Mouse (Mus musculus) heart, embryonic 11.5 days (tissue): ENCODE measurements around the gene Ttyh3. TPM values are rescaled to one million over a fixed set of nuclear protein-coding genes. Genes with fewer than 3 reads are reported as not detected.

ENCODE experiments used
- ATAC-seq: fragments of 200-750 bp; cut with Nextera tagmentation; replicated peaks from 2 replicates; pipeline ENCODE4 v1.8.0; 2017; ENCODE audit warnings: moderate library complexity; ENCODE audit not compliant: insufficient number of reproducible peaks, low FRiP score, low TSS enrichment
- H3K27ac ChIP-seq: fragments of 300-500 bp; sonication (generic); 2 replicates; pipeline ENCODE4 v1.5.1; 2014; ENCODE audit warnings: mild to moderate bottlenecking, low read depth, low read length
- H3K27me3 ChIP-seq: fragments of 300-500 bp; sonication (generic); 2 replicates; pipeline ENCODE4 v1.6.1; 2014; ENCODE audit warnings: mild to moderate bottlenecking, low read length, mixed read lengths; ENCODE audit not compliant: control insufficient read depth, insufficient read depth
- H3K36me3 ChIP-seq: fragments of 300-500 bp; sonication (generic); 2 replicates; pipeline ENCODE4 v1.6.1; 2014; ENCODE audit warnings: mild to moderate bottlenecking, low read length, moderate library complexity, mixed read lengths; ENCODE audit not compliant: control insufficient read depth, insufficient read depth
- H3K4me1 ChIP-seq: fragments of 300-500 bp; sonication (generic); 2 replicates; pipeline ENCODE4 v1.6.1; 2014; ENCODE audit warnings: low read length; ENCODE audit not compliant: control insufficient read depth, insufficient read depth
- H3K4me2 ChIP-seq: fragments of 300-500 bp; sonication (generic); 2 replicates; pipeline ENCODE4 v1.6.1; 2014; ENCODE audit warnings: mild to moderate bottlenecking, moderate library complexity
- H3K4me3 ChIP-seq: fragments of 300-500 bp; sonication (generic); 2 replicates; pipeline ENCODE4 v1.5.1; 2014; ENCODE audit warnings: low read depth, low read length
- H3K9ac ChIP-seq: fragments of 300-500 bp; sonication (generic); 2 replicates; pipeline ENCODE4 v1.6.1; 2014; ENCODE audit warnings: mild to moderate bottlenecking, low read depth, low read length, moderate library complexity
- H3K9me3 ChIP-seq: fragments of 300-500 bp; sonication (generic); replicated peaks from 2 replicates; pipeline ENCODE4 v1.6.1; 2016; ENCODE audit warnings: low read length; ENCODE audit not compliant: control insufficient read depth
- WGBS: fragments of 180-500 bp; shearing (Covaris S2); extraction: QIAGEN DNeasy Blood & Tissue Kit; methylation state at CpG from one replicate; pipeline ENCODE4 v1.1.7; 2014; ENCODE audit not compliant: insufficient replicate concordance; 5-methylcytosine and 5-hydroxymethylcytosine counted together
- polyA plus RNA-seq: library from polyadenylated mRNA; unstranded; fragments of >200 nt; fragmentation: Nextera tagmentation; extraction: Ambion mirVana; gene quantifications from 2 replicates; pipeline ENCODE4 v1.2.1, GENCODE M21; 2014

Ttyh3 gene
- polyA plus RNA-seq, 1 experiment from 2014 or later = 26.7 TPM

DNA sequence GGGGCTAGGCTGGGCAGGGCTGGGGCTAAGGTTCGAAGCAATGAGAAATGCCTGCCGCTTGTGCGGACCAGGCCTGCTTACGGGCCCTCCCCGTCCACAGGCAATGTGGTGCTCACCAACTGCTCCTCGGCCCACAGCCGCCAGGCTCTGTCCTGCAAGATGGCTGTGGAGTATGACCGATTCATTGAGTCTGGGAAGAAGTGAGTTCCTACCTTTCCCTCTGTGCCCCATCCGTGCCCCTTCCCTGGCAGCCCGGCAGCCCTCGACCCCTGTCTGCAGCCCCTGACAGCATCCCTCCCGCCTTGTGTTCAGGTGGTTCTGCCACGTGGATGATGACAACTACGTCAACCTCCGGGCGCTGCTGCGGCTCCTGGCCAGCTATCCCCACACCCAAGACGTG lies 36.6 kb downstream of the Ttyh3 start:
- ATAC-seq = no peak
- H3K36me3 ChIP-seq = no peaks in the 10 kb centered on the region
- 69% methylated on average over 18 of the region's 18 CpGs for WGBS
- no peaks in the 10 kb centered on the region for H3K9me3 ChIP-seq
- peaks cover 56% of the 10 kb centered on the region for H3K27me3 ChIP-seq
- H3K27ac ChIP-seq = no peak overlapping the region
- H3K9ac ChIP-seq = no peak overlapping the region
- peaks cover 39% of the 10 kb centered on the region for H3K4me1 ChIP-seq
- peak overlapping the region; percentile 67 for H3K4me2 ChIP-seq
- H3K4me3 ChIP-seq = no peak overlapping the region

DNA sequence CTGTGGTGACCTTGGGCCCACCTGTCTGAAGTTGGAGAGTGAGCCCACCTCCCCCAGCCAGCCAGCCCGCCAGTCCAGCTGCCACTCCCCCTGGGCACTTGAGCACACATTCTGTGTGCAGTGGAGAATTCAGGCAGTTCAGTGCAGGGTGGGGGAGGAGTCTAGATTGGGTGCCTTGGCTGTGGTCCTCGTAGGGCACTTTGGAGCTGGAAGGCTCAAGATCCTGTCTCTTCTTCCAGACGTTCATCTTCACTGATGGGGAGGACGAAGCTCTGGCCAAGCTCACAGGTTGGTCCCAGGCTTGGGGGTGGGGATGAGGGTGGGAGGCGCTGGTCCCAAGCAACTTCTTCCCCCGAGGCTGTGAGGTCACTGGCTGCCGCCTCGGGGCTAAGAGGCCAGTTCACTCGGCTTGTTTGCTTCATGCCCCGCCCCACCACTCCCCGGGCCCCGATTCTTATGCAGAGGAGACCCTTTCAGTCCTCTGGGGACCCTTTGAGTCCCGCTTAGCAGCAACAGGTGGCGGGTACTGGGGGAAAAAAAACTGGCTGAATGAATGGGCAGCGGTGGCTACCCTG lies 37.1 kb downstream of the Ttyh3 start:
- ATAC-seq = no peak
- peak overlapping the region; percentile 67 for H3K4me2 ChIP-seq
- H3K27ac ChIP-seq = no peak overlapping the region
- H3K4me1 ChIP-seq = peaks cover 43% of the 10 kb centered on the region
- H3K36me3 ChIP-seq = no peaks in the 10 kb centered on the region
- H3K4me3 ChIP-seq = no peak overlapping the region; the same call in 1 of the 2 replicates
- peaks cover 61% of the 10 kb centered on the region for H3K27me3 ChIP-seq
- 33% methylated on average over 15 of the region's 15 CpGs for WGBS
- peak overlapping the region; percentile 65; the same call in 1 of the 2 replicates for H3K9ac ChIP-seq
- H3K9me3 ChIP-seq = no peaks in the 10 kb centered on the region

DNA sequence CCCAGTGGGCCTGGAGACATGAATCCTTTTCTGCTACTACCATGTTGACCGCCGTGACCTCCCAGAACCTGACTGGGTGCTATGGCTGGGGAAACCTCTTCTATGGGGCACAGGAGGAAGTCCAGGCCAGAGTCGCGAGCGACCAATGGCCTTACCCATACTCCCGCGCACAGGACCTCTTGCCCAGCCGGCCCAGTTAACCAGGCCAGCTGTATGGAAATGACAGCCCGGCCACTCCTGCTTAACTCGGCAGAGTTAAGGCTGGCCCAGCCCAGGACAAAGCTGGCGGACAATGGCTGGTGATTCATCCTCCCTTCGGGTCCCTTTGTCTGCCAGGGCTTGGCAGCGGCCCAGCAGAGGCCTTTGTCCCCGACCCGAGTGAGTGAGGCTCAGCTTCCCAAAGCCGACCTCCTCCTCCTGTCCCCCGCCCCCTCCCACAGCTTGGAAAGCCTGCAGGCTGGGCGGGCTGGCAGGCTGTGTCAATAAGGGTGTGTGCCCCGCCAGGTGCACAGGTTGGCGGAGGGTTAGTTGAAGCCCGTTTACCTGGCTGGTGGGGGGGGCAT lies 37.7 kb downstream of the Ttyh3 start:
- Histone ChIP-seq H3K4me1 (peaks cover 46% of the 10 kb centered on the region), H3K9me3 (no peaks in the 10 kb centered on the region), H3K4me2 (peak overlapping the region; percentile 67), H3K27me3 (peaks cover 67% of the 10 kb centered on the region), H3K4me3 (peak overlapping the region; percentile 35), H3K27ac (0 out of 2 replicates have a peak overlapping the region, but pooled peaks have one; percentile 59), H3K9ac (peak overlapping the region; percentile 65), H3K36me3 (no peaks in the 10 kb centered on the region)
- WGBS = 11% methylated on average over 21 of the region's 21 CpGs
- ATAC-seq = no peak

DNA sequence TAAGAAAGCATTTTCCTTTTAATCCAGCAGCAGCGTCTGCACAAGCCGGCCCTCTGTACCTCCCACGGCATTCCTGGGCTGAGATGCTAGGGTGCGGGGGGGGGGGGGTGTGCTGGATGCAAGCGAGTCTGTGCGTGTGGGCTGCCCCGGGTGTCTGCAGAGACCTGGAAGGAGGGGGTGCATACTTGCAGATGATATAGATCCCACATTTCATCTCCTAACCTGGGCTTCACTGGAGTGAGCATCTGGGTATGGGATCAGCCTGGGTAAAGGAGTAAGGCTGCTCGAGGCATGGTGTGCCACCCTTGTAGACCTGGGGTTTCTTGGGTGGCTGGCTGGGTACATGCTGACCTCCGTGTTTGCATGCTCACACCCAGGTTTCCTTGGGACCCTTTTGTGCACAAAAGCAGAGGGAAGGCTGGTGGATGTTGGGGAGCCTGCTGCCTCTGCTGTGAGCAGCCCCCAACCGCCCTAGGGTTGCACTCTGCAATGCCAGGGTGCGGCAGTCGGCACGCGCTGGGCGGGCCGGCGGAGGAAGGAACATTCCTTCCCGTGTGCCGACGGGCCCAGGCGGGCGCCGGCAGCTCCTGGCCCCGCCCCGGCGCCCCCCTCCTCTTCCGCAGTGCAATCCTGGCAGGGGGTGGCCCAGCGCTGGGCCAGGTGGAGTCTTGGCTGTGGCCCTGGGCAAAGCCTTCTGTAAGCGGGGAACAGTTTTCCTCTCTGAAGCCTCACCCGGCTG lies 38.4 kb downstream of the Ttyh3 start:
- Histone ChIP-seq H3K36me3 (no peaks in the 10 kb centered on the region), H3K4me3 (peak overlapping the region; percentile 35), H3K4me2 (peak overlapping the region; percentile 67), H3K27me3 (peaks cover 74% of the 10 kb centered on the region), H3K9me3 (no peaks in the 10 kb centered on the region), H3K9ac (peak overlapping the region; percentile 65), H3K27ac (0 out of 2 replicates have a peak overlapping the region, but pooled peaks have one; percentile 59), H3K4me1 (peaks cover 46% of the 10 kb centered on the region)
- ATAC-seq = no peak
- 4% methylated on average over 30 of the region's 30 CpGs for WGBS

DNA sequence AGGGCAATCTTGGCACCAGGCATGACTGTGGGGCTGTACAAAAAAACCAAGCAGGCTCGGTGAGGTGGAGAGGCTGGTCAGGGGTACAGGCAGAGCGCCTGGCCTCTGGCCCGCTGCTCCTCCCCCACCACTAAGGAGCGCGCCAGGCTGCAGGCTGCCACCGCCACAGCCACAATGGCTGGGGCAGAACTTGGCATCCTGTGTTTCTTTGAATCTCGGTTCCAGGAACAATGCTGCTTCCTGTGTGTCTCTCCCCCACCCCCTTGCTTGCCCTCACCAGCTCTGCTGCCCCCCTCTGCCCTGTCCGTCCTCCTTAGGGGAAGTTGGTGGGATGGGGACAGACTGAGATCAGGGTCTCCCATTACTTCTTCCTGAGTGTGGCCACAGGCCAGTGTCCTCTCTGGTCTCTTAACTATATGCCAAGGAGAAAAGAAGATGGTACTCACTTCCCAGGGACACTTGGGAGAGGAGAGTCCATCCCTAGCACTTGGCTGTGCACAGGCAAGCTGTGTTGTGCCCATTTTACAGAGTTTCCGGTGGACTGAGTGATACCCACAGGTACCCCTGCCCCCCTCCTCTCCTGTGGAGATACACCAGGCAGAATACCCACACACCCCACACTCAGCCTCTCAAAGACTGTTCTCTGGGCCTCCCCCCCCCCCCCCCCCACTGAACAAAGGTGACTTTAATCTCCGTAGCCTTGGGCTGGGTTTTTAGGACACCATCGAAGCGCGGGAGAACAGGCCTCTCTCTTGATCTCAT lies 39.1 kb downstream of the Ttyh3 start:
- H3K27me3 ChIP-seq = peaks cover 81% of the 10 kb centered on the region
- WGBS = 15% methylated on average over 13 of the region's 13 CpGs
- peak overlapping the region; percentile 39; the same call in 1 of the 2 replicates for H3K9ac ChIP-seq
- no peaks in the 10 kb centered on the region for H3K9me3 ChIP-seq
- H3K4me2 ChIP-seq = peak overlapping the region; percentile 67
- ATAC-seq = no peak
- H3K4me1 ChIP-seq = peaks cover 46% of the 10 kb centered on the region
- no peaks in the 10 kb centered on the region for H3K36me3 ChIP-seq
- no peak overlapping the region for H3K27ac ChIP-seq
- H3K4me3 ChIP-seq = peak overlapping the region; percentile 50

DNA sequence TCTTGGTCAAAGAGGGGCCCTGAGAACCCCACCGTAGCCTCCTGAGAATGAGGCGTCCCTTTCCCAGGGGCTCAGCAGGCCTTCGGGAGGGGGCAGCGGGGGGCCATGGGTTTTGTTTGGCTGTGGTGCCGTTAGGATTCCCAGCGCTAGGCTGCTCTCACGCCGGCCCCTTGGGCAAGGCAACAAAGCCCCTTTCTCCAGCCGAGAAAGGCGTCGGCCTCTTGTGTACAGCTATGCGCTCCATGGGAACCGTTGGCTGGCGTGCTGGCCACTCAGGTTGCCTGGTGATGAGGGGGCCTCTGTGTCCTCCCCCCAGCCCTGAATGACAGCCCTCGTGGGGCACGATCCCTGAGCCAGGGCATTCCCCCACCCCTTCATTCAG lies 40.2 kb downstream of the Ttyh3 start:
- H3K27ac ChIP-seq = no peak overlapping the region
- 1% methylated on average over 15 of the region's 16 CpGs for WGBS
- ATAC-seq = no peak

DNA sequence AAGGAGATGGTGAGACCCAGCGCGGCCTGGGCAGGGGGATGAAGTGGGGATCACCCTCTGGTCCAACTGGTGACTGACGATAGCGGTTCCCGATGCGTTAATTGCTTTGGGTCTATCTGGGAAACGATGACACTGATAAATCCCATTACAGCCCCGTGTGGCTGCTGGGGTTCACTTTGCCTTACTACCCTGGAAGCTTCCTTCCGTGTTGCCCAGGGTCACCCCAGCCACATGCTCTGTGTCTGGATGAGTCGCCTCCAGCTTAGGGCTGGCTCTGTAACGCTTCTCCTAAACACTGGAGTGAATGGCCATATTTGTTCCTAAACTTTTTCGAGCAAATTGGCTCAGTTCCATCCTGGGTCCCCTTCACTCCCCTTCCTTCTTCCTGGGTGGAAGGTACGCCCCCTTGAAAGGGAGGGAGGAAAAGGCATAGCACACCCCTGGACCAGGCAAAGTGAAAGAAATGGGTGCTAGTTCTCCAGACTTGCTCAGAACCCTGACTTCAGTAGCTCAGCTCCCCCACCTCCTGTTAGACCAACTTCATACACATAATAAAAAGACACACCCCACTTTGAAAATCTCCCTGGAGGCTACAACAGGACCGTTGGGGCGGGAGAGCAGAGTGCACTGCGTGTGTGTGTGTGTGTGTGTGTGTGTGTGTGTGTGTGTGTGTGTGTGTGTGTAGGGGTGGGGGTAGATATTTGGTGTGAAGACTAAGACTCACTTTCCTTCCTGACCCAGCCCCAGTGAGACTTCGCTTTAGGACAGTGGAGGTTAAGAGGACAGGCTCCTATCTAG lies 40.8 kb downstream of the Ttyh3 start:
- ATAC-seq = no peak
- peak overlapping the region; percentile 84 for H3K4me2 ChIP-seq
- peaks cover 88% of the 10 kb centered on the region for H3K27me3 ChIP-seq
- peaks cover 46% of the 10 kb centered on the region for H3K4me1 ChIP-seq
- H3K27ac ChIP-seq = no peak overlapping the region; the same call in 1 of the 2 replicates
- 3% methylated on average over 17 of the region's 17 CpGs for WGBS
- peak overlapping the region; percentile 50 for H3K4me3 ChIP-seq
- no peaks in the 10 kb centered on the region for H3K36me3 ChIP-seq
- no peaks in the 10 kb centered on the region for H3K9me3 ChIP-seq
- peak overlapping the region; percentile 64 for H3K9ac ChIP-seq

More for the DNA sequence above, 40.2 kb downstream of the Ttyh3 start:
- no peaks in the 10 kb centered on the region for H3K9me3 ChIP-seq
- peak overlapping the region; percentile 50 for H3K4me3 ChIP-seq
- H3K4me1 ChIP-seq = peaks cover 46% of the 10 kb centered on the region
- peaks cover 88% of the 10 kb centered on the region for H3K27me3 ChIP-seq
- H3K36me3 ChIP-seq = no peaks in the 10 kb centered on the region
- peak overlapping the region; percentile 84 for H3K4me2 ChIP-seq
- H3K9ac ChIP-seq = peak overlapping the region; percentile 56; the same call in 1 of the 2 replicates
